Mouse (Mus musculus) frontal cortex, postnatal 25 days (tissue): ENCODE measurements around the gene Gsap.

Experiments
- DNase-seq, 2 experiments: peaks; one replicate each; pipeline ENCODE4 v3.0.0; 2022; ENCODE audit warnings: low spot score in 2 of 2

The Gsap gene

GRCm38 (mm10) chr5:21185764-21186685, at the start of gene Gsap:
TSS of gene Gsap (plus strand) at chr5:21186255.
- DNase-seq, result peak in 1 of 2 experiments; percentile 12

- no peak for DNase-seq
Measured at GRCm38 (mm10) chr5:21136575-21136974, 49.5 kb upstream of the Gsap start.

- DNase-seq, result peak; percentile 49 to 65
Measured at GRCm38 (mm10) chr5:21139505-21139904, 46.5 kb upstream of the Gsap start.

GRCm38 (mm10) chr5:21141133-21141551, 44.9 kb upstream of the Gsap start:
- peak in 1 of 2 experiments; percentile 9 for DNase-seq

GRCm38 (mm10) chr5:21141626-21142025, 44.4 kb upstream of the Gsap start:
- DNase-seq, result no peak

GRCm38 (mm10) chr5:21143032-21143431, 43.0 kb upstream of the Gsap start:
- no peak for DNase-seq

- DNase-seq, result no peak
Measured at GRCm38 (mm10) chr5:21144506-21145169, 41.4 kb upstream of the Gsap start.

GRCm38 (mm10) chr5:21148358-21148757, 37.7 kb upstream of the Gsap start:
- DNase-seq, result no peak

- DNase-seq, result no peak
Measured at GRCm38 (mm10) chr5:21153672-21154071, 32.4 kb upstream of the Gsap start.

- no peak for DNase-seq
Measured at GRCm38 (mm10) chr5:21156770-21157169, 29.3 kb upstream of the Gsap start.

- DNase-seq, result no peak
Measured at GRCm38 (mm10) chr5:21159536-21159935, 26.5 kb upstream of the Gsap start.

- DNase-seq, result no peak
Measured at GRCm38 (mm10) chr5:21160781-21161180, 25.3 kb upstream of the Gsap start.

GRCm38 (mm10) chr5:21163421-21163820, 22.6 kb upstream of the Gsap start:
- DNase-seq, result no peak

GRCm38 (mm10) chr5:21168689-21169345, 17.2 kb upstream of the Gsap start:
- DNase-seq, result peak in 1 of 2 experiments; percentile 10

- DNase-seq, result no peak
Measured at GRCm38 (mm10) chr5:21169346-21169745, 16.7 kb upstream of the Gsap start.

GRCm38 (mm10) chr5:21169877-21170276, 16.2 kb upstream of the Gsap start:
- no peak for DNase-seq

GRCm38 (mm10) chr5:21170440-21170839, 15.6 kb upstream of the Gsap start:
- no peak for DNase-seq

GRCm38 (mm10) chr5:21170898-21171297, 15.2 kb upstream of the Gsap start:
- DNase-seq, result no peak

GRCm38 (mm10) chr5:21171336-21171735, 14.7 kb upstream of the Gsap start:
- DNase-seq, result no peak

GRCm38 (mm10) chr5:21172316-21172715, 13.7 kb upstream of the Gsap start:
- DNase-seq, result no peak

- DNase-seq, result no peak
Measured at GRCm38 (mm10) chr5:21175132-21176112, 10.6 kb upstream of the Gsap start.
